Mouse (Mus musculus) lung, postnatal 0 days (tissue): ENCODE measurements at regions not wholly inside any gene's neighbourhood (a gene's known extent, or its start where the extent isn't known, plus 50 kb on each side); places are given as distances from the start of the nearest gene placed in this dataset.
A peak's percentile ranks its signal among the peaks of the same experiment; 100 is the strongest.

ENCODE experiments used
- ATAC-seq: fragments of 200-750 bp; cut with Nextera tagmentation; 2 replicates; pipeline ENCODE4 v1.8.0; 2017; ENCODE audit warnings: moderate library complexity
- DNase-seq: peaks from one replicate; pipeline ENCODE4 v3.0.0-alpha.2; 2016; ENCODE audit warnings: low spot score
- H3K27ac ChIP-seq: fragments of 300-500 bp; sonication (generic); 2 replicates; pipeline ENCODE4 v1.5.1; 2014; ENCODE audit warnings: antibody characterized with exemption, mild to moderate bottlenecking, low read length, mixed read lengths
- H3K27me3 ChIP-seq: fragments of 300-500 bp; sonication (generic); replicated peaks from 2 replicates; pipeline ENCODE4 v1.6.1; 2014; ENCODE audit warnings: low read length, mixed read lengths; ENCODE audit not compliant: insufficient read depth
- H3K36me3 ChIP-seq: fragments of 300-500 bp; sonication (generic); 2 replicates; pipeline ENCODE4 v1.6.1; 2014; ENCODE audit warnings: low read length, mixed read lengths; ENCODE audit not compliant: insufficient read depth
- H3K4me1 ChIP-seq: fragments of 300-500 bp; sonication (generic); 2 replicates; pipeline ENCODE4 v1.6.1; 2014; ENCODE audit warnings: antibody characterized with exemption, low read depth, low read length, mixed read lengths; ENCODE audit not compliant: insufficient read depth
- H3K4me2 ChIP-seq: fragments of 300-500 bp; sonication (generic); replicated peaks from 2 replicates; pipeline ENCODE4 v1.6.1; 2014; ENCODE audit warnings: low read depth, mild to moderate bottlenecking, low read length, moderate library complexity, mixed read lengths
- H3K4me3 ChIP-seq: fragments of 300-500 bp; sonication (generic); 2 replicates; pipeline ENCODE4 v1.5.1; 2014; ENCODE audit warnings: low read depth, low read length
- H3K9ac ChIP-seq: fragments of 300-500 bp; sonication (generic); replicated peaks from 2 replicates; pipeline ENCODE4 v1.6.1; 2014; ENCODE audit warnings: low read depth, mild to moderate bottlenecking
- H3K9me3 ChIP-seq: fragments of 300-500 bp; sonication (generic); 2 replicates; pipeline ENCODE4 v1.6.1; 2016; ENCODE audit warnings: low read length, mixed read lengths
- CTCF ChIP-seq: IDR thresholded peaks from 2 replicates; pipeline ENCODE4 v1.5.1; 2016; ENCODE audit warnings: antibody characterized with exemption, mild to moderate bottlenecking
- EP300 ChIP-seq: IDR thresholded peaks from 2 replicates; pipeline ENCODE4 v1.6.1; 2016; ENCODE audit warnings: antibody characterized with exemption, mild to moderate bottlenecking, control low read depth
- WGBS: fragments of 180-500 bp; shearing (Covaris S2); extraction: QIAGEN DNeasy Blood & Tissue Kit; methylation state at CpG from one replicate; pipeline ENCODE4 v1.1.7; 2014; 5-methylcytosine and 5-hydroxymethylcytosine counted together

DNA sequence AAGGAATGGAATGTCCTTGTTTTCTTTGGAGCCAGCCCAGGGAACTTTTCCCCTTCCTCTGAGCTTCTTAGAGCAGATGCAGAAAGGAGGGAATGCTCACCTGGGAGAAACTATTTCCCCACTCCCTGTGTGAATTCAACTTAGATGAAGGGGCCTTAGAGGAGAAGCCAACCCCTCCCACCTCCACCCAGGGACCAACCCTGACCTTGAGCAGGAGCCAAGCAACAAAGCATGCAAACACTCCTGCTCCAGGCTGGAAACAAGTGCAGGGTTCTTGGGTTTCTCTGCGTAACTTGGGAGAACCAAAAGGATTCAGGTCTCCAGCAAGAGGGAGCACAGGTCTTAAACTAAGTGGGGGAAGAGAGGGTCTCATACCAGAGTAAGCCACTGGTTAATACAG, 98.0 kb upstream of the 9330182O14Rik start:
- no peak for ATAC-seq
- H3K4me1 ChIP-seq: no peaks in the 10 kb centered on the region
- TF ChIP-seq CTCF (no peak), EP300 (no peak)

DNA sequence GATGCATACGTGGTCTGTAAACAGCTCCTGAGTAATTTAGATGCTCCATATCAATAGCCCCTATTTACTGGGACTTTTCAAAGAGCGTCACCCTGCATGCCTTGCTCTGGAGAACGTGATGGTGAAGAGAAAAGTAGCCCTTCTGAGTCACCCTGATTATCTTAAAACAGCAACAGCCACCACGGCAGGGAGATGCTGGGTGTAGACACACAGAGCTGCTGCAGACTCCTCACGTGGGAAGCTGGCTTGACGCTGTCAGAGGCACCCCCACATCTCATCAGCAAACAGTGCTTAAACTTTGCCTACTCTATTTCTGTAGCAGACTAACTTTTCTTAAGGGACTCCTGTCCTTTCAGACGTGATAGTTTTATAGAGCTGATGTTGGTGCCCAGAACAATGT, 96.9 kb upstream of the 9330182O14Rik start:
- ATAC-seq (no peak), DNase-seq (no peak)
- Histone ChIP-seq H3K4me1 (no peaks in the 10 kb centered on the region), H3K9me3 (no peaks in the 10 kb centered on the region), H3K4me3 (no peak overlapping the region), H3K9ac (no peak overlapping the region), H3K36me3 (no peaks in the 10 kb centered on the region), H3K27me3 (no peaks in the 10 kb centered on the region), H3K27ac (no peak overlapping the region), H3K4me2 (no peak overlapping the region)
- 46% methylated on average over 7 of the region's 7 CpGs for WGBS
- TF ChIP-seq CTCF (no peak), EP300 (no peak)

More for the DNA sequence above, 98.0 kb upstream of the 9330182O14Rik start:
- no peaks in the 10 kb centered on the region for H3K27me3 ChIP-seq
- H3K9me3 ChIP-seq: no peaks in the 10 kb centered on the region
- H3K36me3 ChIP-seq: no peaks in the 10 kb centered on the region
- DNase-seq: no peak
- no peak overlapping the region for H3K27ac ChIP-seq
- no peak overlapping the region for H3K9ac ChIP-seq
- H3K4me3 ChIP-seq: no peak overlapping the region
- WGBS: 58% methylated on average over 1 of the region's 1 CpGs
- no peak overlapping the region for H3K4me2 ChIP-seq

DNA sequence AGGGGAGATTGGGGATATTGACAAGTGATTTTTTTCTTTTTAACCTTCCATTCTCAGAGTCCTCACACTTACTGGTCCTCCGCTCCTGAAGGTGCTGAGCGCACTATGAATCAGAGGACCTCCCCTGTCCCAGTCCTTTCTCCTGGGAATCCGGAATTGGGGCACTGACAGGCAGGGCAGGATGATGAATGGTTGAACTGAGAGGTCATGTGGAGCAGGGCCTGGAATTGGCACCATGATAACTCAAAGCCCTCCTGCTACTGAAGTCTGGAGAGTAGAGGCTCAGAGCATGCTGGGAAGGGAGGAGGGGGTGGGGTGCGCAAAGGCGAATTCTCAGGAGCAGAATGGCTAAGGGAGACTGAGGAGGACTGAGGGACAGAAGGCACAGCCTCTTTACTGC, 87.9 kb upstream of the 9330182O14Rik start:
- H3K4me2 ChIP-seq: no peak overlapping the region
- H3K9me3 ChIP-seq: no peaks in the 10 kb centered on the region
- H3K4me1 ChIP-seq: no peaks in the 10 kb centered on the region
- TF ChIP-seq EP300: no peak
- TF ChIP-seq CTCF: no peak
- H3K9ac ChIP-seq: no peak overlapping the region
- ATAC-seq (no peak), DNase-seq (no peak)
- no peak overlapping the region for H3K4me3 ChIP-seq
- H3K27ac ChIP-seq: no peak overlapping the region
- no peaks in the 10 kb centered on the region for H3K27me3 ChIP-seq
- no peaks in the 10 kb centered on the region for H3K36me3 ChIP-seq
- 44% methylated on average over 5 of the region's 5 CpGs for WGBS

DNA sequence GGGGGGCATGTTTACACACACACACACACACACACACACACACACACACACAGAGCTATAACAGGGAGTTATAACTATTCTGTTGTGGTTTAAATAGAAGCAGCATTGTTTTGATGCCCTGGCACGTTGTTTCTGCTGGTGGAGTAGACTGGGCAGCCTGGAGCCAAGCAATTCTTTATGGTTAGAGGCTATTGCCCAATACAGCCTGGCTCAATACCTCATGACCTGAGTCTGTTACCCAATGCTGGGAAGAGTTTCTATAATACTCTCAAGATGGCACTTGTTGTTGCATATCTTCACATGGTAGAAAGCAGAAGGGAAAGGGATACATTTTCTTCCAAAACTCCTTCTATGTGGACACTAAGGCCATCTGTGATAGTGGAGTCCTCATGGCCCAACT, 87.1 kb upstream of the 9330182O14Rik start:
- TF ChIP-seq CTCF (no peak), EP300 (no peak)
- no peaks in the 10 kb centered on the region for H3K9me3 ChIP-seq
- no peak overlapping the region for H3K4me2 ChIP-seq
- 77% methylated on average over 1 of the region's 1 CpGs for WGBS
- no peak overlapping the region for H3K9ac ChIP-seq
- no peak overlapping the region for H3K27ac ChIP-seq
- DNase-seq (no peak), ATAC-seq (no peak)
- H3K36me3 ChIP-seq: no peaks in the 10 kb centered on the region
- no peak overlapping the region for H3K4me3 ChIP-seq
- H3K27me3 ChIP-seq: no peaks in the 10 kb centered on the region
- H3K4me1 ChIP-seq: no peaks in the 10 kb centered on the region

DNA sequence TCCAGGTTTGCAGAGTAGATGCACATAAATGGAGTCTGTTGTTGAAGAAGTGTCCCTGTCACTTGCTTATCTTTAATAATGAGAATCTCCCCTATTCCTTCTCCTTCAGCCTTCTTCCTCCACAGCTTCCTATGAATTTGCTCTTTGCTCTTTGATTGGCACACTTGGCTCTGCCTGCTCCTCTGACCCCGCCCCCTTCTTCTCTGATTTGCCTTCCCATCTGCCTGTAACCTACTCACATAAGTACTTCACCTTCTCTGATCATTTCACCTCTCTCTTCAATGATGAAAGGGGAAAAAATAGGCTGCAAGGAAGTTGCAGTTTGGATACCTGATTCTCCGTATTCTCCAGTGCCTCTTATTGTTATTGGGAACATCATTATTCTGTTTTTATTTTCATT, 66.1 kb upstream of the 9330182O14Rik start:
- Histone ChIP-seq H3K4me1 (no peaks in the 10 kb centered on the region), H3K27ac (no peak overlapping the region), H3K4me2 (no peak overlapping the region), H3K9ac (no peak overlapping the region), H3K36me3 (no peaks in the 10 kb centered on the region), H3K27me3 (no peaks in the 10 kb centered on the region), H3K9me3 (no peaks in the 10 kb centered on the region), H3K4me3 (no peak overlapping the region)
- DNase-seq (no peak), ATAC-seq (no peak)
- 75% methylated on average over 2 of the region's 2 CpGs for WGBS
- no peak for TF ChIP-seq CTCF
- TF ChIP-seq EP300: no peak

DNA sequence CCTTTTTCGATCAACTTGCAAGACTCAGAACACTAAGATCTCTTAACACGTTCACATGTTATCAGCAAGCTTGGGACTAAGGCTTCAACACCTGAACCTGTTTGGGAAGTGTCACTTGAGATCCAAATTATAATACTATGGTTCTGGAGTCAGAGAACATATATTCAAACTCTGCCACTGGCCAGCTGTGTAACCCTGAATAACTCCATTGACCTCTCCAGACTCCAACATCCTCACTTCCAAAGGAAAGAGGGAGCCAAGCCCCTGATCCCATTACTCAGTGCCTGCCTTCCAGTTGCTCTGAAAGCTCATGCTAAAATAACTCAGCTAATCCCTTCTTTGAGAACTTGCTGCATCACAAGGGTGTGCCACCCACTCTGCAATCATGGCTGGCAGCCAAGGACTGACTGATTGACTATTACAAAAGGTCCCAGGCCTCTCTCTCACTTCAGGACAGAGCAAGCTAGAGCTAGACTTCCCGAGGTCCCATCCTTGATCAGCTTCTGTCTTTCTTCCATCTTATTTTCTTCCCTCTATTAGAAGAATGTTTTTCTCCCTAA, 58.8 kb upstream of the 9330182O14Rik start:
- H3K27ac ChIP-seq: no peak overlapping the region
- peak; percentile 7 for DNase-seq

DNA sequence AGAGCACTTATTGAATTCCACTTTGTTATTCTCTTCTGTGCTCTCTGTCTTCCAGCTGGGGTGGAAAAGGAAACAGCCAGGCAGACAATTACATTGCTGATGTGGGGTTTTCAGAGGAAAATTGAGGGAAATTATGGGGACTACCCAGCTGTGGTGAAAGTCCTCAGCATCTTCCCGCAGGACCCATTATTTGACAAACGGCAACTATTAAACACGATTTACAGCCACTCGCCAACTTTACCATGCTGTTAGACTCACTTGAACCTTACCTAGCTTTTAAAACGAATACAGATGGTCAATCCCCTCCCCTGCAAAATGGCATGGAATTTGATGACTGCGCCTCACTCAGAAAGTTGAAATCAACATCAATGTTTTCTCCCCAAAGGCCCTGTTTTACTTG, 54.3 kb upstream of the 9330182O14Rik start:
- no peaks in the 10 kb centered on the region for H3K9me3 ChIP-seq
- 88% methylated on average over 6 of the region's 6 CpGs for WGBS
- H3K9ac ChIP-seq: no peak overlapping the region
- ATAC-seq (no peak), DNase-seq (no peak)
- H3K4me3 ChIP-seq: no peak overlapping the region
- H3K4me1 ChIP-seq: no peaks in the 10 kb centered on the region
- no peak for TF ChIP-seq CTCF
- no peaks in the 10 kb centered on the region for H3K27me3 ChIP-seq
- H3K36me3 ChIP-seq: no peaks in the 10 kb centered on the region
- H3K4me2 ChIP-seq: no peak overlapping the region
- no peak overlapping the region for H3K27ac ChIP-seq

More for the DNA sequence above, 58.8 kb upstream of the 9330182O14Rik start:
- TF ChIP-seq CTCF (no peak), EP300 (no peak)
- H3K4me2 ChIP-seq: no peak overlapping the region
- H3K9ac ChIP-seq: no peak overlapping the region
- no peaks in the 10 kb centered on the region for H3K9me3 ChIP-seq
- no peak; the same call in 1 of the 2 replicates for ATAC-seq
- H3K36me3 ChIP-seq: no peaks in the 10 kb centered on the region
- H3K4me1 ChIP-seq: no peaks in the 10 kb centered on the region
- WGBS: 61% methylated on average over 3 of the region's 3 CpGs
- H3K4me3 ChIP-seq: no peak overlapping the region
- no peaks in the 10 kb centered on the region for H3K27me3 ChIP-seq
